Mouse (Mus musculus): ENCODE measurements around the gene Spns3.

DNA sequence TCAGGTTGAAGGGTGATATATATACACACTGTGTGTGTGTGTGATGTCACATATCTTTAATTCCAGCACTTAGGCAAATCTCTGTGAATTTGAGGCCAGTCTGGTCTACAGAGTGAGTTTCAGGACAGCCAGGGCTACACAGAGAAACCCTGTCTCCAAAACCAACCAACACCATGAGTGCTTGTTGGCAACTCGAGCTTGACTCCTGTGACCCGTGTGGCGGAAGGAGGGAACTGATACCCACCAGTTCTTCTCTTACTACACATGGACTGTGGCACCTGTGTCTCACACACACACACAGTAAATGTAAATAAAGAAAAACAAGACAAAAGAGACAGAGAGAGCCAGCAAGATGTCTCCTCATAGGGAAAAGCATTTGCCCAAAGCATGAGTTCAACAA is 10.4 kb upstream of the Spns3 start:
- TF ChIP-seq CTCF (IDR thresholded peaks at IDR 0.05; ENCODE audit: insufficient read depth, low read length) (no peak), POLR2A (IDR thresholded peaks at IDR 0.05; ENCODE audit: borderline replicate concordance, extremely low read depth, low read depth, low read length) (no peak)

All from lung, adult 2 months (tissue).